Comparison of ENCODE assay signal across 23 mouse cellular contexts in the genomic region with DNA sequence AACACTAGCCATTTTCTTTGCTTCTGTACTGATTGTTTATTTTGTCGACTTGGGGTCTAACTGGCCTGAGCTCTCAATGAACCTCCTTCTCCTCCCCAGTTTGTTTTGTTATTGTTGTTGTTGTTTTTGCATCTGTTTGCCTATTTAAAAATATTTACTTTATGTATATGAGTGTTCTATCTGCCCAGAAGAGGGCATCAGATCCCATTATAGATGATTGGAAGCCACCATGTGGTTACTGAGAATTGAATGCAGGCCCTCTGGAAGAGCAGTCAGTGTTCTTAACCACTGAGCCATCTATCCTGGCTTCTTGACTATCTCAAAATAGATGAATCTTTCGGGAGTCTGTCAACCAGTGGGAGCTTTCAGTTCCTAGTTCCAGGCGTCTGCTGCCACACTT.
DNase-seq lines count a peak whose midpoint lies in the region; ATAC-seq and TF ChIP-seq lines count a peak whose summit lies in the region.
"Had no signal": no experiment of that assay in that cellular context is flagged by ENCODE, and none has a peak within 500 bp of the region (broad histone marks: within the 10 kb centered on the region; RNA-seq: fewer than 3 reads in every experiment).

No protein-coding gene starts in this region.

- no peak overlapping the region for H3K4me2 ChIP-seq in heart, embryonic 12.5 days
- H3K4me2 ChIP-seq in CH12.LX (ENCODE audit: insufficient read depth, low read depth, poor library complexity, severe bottlenecking) = no peak overlapping the region
- H3K4me2 ChIP-seq in forebrain, embryonic 13.5 days = no peak overlapping the region
- H3K4me2 ChIP-seq: embryonic facial prominence, embryonic 12.5 days; embryonic facial prominence, embryonic 15.5 days; forebrain, embryonic 15.5 days; heart, embryonic 13.5 days; hindbrain, embryonic 15.5 days had no signal

- no peak overlapping the region for H3K4me3 ChIP-seq in heart, adult 2 months
- no peak overlapping the region for H3K4me3 ChIP-seq in heart, embryonic 12.5 days
- no peak overlapping the region for H3K4me3 ChIP-seq in layer of hippocampus, adult 2 months
- H3K4me3 ChIP-seq in CH12.LX (replicated peaks in 1 of 3; ENCODE audit: low read depth in 2 of 3, low read length in 2 of 3, poor library complexity in 1 of 3) = no peak overlapping the region
- no peak overlapping the region for H3K4me3 ChIP-seq in forebrain, embryonic 13.5 days
- H3K4me3 ChIP-seq: embryonic facial prominence, embryonic 12.5 days; embryonic facial prominence, embryonic 15.5 days; forebrain, embryonic 15.5 days; heart, embryonic 13.5 days; hindbrain, embryonic 15.5 days had no signal

- no peak for TF ChIP-seq POLR2A in heart, adult 2 months (IDR thresholded peaks at IDR 0.05; ENCODE audit: insufficient read depth, low read depth, low read length)
- TF ChIP-seq POLR2A in CH12.LX (IDR thresholded peaks at IDR 0.05; ENCODE audit: low read depth, low read length) = no peak

- DNase-seq in heart, adult 2 months = no peak
- no peak for DNase-seq in layer of hippocampus, adult 2 months (ENCODE audit: low spot score in 2 of 2)
- no peak for DNase-seq in layer of hippocampus, postnatal 14 days (ENCODE audit: low spot score in 2 of 2)
- peak; percentile 50 for DNase-seq in 416B (ENCODE audit: low read depth)
- DNase-seq in CH12.LX (ENCODE audit: extremely low read depth) = no peak
- no peak for DNase-seq in ovary, postnatal 14 days (ENCODE audit: low spot score)
- DNase-seq: adrenal gland, adult 2 months; adrenal gland, postnatal 14 days; cerebellum, adult 11 months; cerebellum, adult 2 months; cerebellum, adult 9-11 months; cerebellum, postnatal 25 days; gastrocnemius, postnatal 14 days; heart, adult 11 months; heart, postnatal 14 days; heart, postnatal 4 days had no signal

- ATAC-seq in heart, embryonic 12.5 days (ENCODE audit: insufficient number of reproducible peaks, low FRiP score) = no peak
- ATAC-seq in forebrain, embryonic 13.5 days = no peak
- ATAC-seq: forebrain, embryonic 15.5 days had no signal

- dilution Hi-C loops in CH12.LX (cut with MboI; ENCODE audit: extremely low pct_ligation_motif_present, extremely low pct_unique_long_range_greater_than_20kb, low sequenced_read_pairs) = no loop called here

- in situ Hi-C loops in CH12.LX (cut with MboI; ENCODE audit: low pct_ligation_motif_present, low pct_unique_long_range_greater_than_20kb, low sequenced_read_pairs) = no loop called here

- no peak for TF ChIP-seq EP300 in heart, adult 2 months (IDR thresholded peaks at IDR 0.05; ENCODE audit: insufficient read depth, low read depth, low read length)
- TF ChIP-seq EP300 in CH12.LX (IDR thresholded peaks at IDR 0.05; ENCODE audit: low read length) = no peak

- H3K27me3 ChIP-seq in heart, adult 2 months (ENCODE audit: control insufficient read depth, insufficient read depth, low read length) = peaks cover 2% of the 10 kb centered on the region; the same call in 1 of the 2 replicates
- H3K27me3 ChIP-seq in heart, embryonic 12.5 days (replicated peaks) = peaks cover 26% of the 10 kb centered on the region
- peaks cover 7% of the 10 kb centered on the region for H3K27me3 ChIP-seq in CH12.LX (replicated peaks)
- peaks cover 32% of the 10 kb centered on the region for H3K27me3 ChIP-seq in forebrain, embryonic 13.5 days

- H3K9ac ChIP-seq in heart, adult 2 months (ENCODE audit: low read depth, low read length) = no peak overlapping the region
- no peak overlapping the region for H3K9ac ChIP-seq in heart, embryonic 12.5 days
- no peak overlapping the region for H3K9ac ChIP-seq in CH12.LX (ENCODE audit: insufficient read depth, low read depth)
- no peak overlapping the region for H3K9ac ChIP-seq in forebrain, embryonic 13.5 days
- H3K9ac ChIP-seq: embryonic facial prominence, embryonic 12.5 days; embryonic facial prominence, embryonic 15.5 days; forebrain, embryonic 15.5 days; heart, embryonic 13.5 days; hindbrain, embryonic 15.5 days had no signal

- H3K27ac ChIP-seq in heart, adult 2 months = no peak overlapping the region
- no peak overlapping the region for H3K27ac ChIP-seq in heart, embryonic 12.5 days (ENCODE audit: poor library complexity, severe bottlenecking)
- H3K27ac ChIP-seq in layer of hippocampus, adult 2 months = no peak overlapping the region
- no peak overlapping the region for H3K27ac ChIP-seq in CH12.LX (ENCODE audit: insufficient read depth, low read depth)
- no peak overlapping the region for H3K27ac ChIP-seq in forebrain, embryonic 13.5 days
- H3K27ac ChIP-seq: embryonic facial prominence, embryonic 12.5 days; embryonic facial prominence, embryonic 15.5 days; forebrain, embryonic 15.5 days; hindbrain, embryonic 15.5 days had no signal

- H3K79me2 ChIP-seq in heart, adult 2 months (replicated peaks; ENCODE audit: control insufficient read depth, insufficient read depth, low read length) = 0 out of 2 replicates have a peak, but pooled peaks cover 1% of the 10 kb centered on the region
- H3K79me2 ChIP-seq in CH12.LX (replicated peaks; ENCODE audit: control insufficient read depth, extremely low read depth, insufficient read depth, poor library complexity, severe bottlenecking) = peaks cover 6% of the 10 kb centered on the region

- TF ChIP-seq CTCF in heart, adult 2 months (IDR thresholded peaks at IDR 0.05) = peak; percentile 29
- peak; percentile 51 for TF ChIP-seq CTCF in layer of hippocampus, adult 2 months (conservative IDR thresholded peaks at IDR 0.05)
- TF ChIP-seq CTCF in CH12.LX (conservative IDR thresholded peaks at IDR 0.05 in 1 of 2, IDR thresholded peaks at IDR 0.05 in 1 of 2; ENCODE audit: low read depth in 2 of 2, low read length in 2 of 2) = peak in 1 of 2 experiments; percentile 43; a peak in 2 of 4 replicates

- H3K36me3 ChIP-seq in heart, adult 2 months (ENCODE audit: control insufficient read depth, insufficient read depth, low read length) = no peaks in the 10 kb centered on the region
- no peaks in the 10 kb centered on the region for H3K36me3 ChIP-seq in heart, embryonic 12.5 days
- H3K36me3 ChIP-seq in CH12.LX (replicated peaks in 1 of 2; ENCODE audit: control insufficient read depth in 1 of 2, insufficient read depth in 1 of 2, low read length in 1 of 2) = peaks cover 0 to 5% of the 10 kb centered on the region in 2 experiments
- H3K36me3 ChIP-seq in forebrain, embryonic 13.5 days (ENCODE audit: poor library complexity, severe bottlenecking) = no peaks in the 10 kb centered on the region
- H3K36me3 ChIP-seq: embryonic facial prominence, embryonic 12.5 days; embryonic facial prominence, embryonic 15.5 days; forebrain, embryonic 15.5 days; heart, embryonic 13.5 days; hindbrain, embryonic 15.5 days had no signal

- WGBS in heart, adult 2 months = 84% methylated on average over 3 of the region's 3 CpGs
- WGBS in heart, embryonic 12.5 days = 77% methylated on average over 3 of the region's 3 CpGs
- WGBS in forebrain, embryonic 13.5 days = 81% methylated on average over 3 of the region's 3 CpGs

- peaks cover 4% of the 10 kb centered on the region; the same call in 1 of the 2 replicates for H3K4me1 ChIP-seq in heart, adult 2 months (ENCODE audit: control insufficient read depth, insufficient read depth, low read length)
- H3K4me1 ChIP-seq in heart, embryonic 12.5 days (replicated peaks) = peaks cover 27% of the 10 kb centered on the region
- peaks cover 0 to 30% of the 10 kb centered on the region in 2 experiments; a peak in 2 of 4 replicates for H3K4me1 ChIP-seq in CH12.LX (ENCODE audit: control insufficient read depth in 1 of 2, insufficient read depth in 2 of 2)
- peaks cover 40% of the 10 kb centered on the region for H3K4me1 ChIP-seq in forebrain, embryonic 13.5 days

- no peaks in the 10 kb centered on the region for H3K9me3 ChIP-seq in heart, embryonic 12.5 days (replicated peaks)
- H3K9me3 ChIP-seq in CH12.LX (replicated peaks; ENCODE audit: low read length) = no peaks in the 10 kb centered on the region
- no peaks in the 10 kb centered on the region for H3K9me3 ChIP-seq in forebrain, embryonic 13.5 days (replicated peaks)
- H3K9me3 ChIP-seq: embryonic facial prominence, embryonic 12.5 days; embryonic facial prominence, embryonic 15.5 days; forebrain, embryonic 15.5 days; heart, embryonic 13.5 days; hindbrain, embryonic 15.5 days had no signal

- TF ChIP-seq RAD21 in CH12.LX (IDR thresholded peaks at IDR 0.05; ENCODE audit: low read depth, low read length) = peak; percentile 3

- intact Hi-C loops in heart, adult 2 months (cut with DNase I) = no loop called here

TF ChIP-seq in CH12.LX, 34 proteins besides CTCF, POLR2A, EP300 and RAD21:
- TF ChIP-seq RCOR1 (conservative IDR thresholded peaks at IDR 0.05; ENCODE audit: low read depth, low read length) = no peak
- TF ChIP-seq MEF2A (IDR thresholded peaks at IDR 0.05; ENCODE audit: borderline replicate concordance, low read depth, low read length) = no peak
- TF ChIP-seq SMC3 (IDR thresholded peaks at IDR 0.05; ENCODE audit: low read depth, low read length) = peak; percentile 22; the same call in 1 of the 2 replicates
- TF ChIP-seq JUND (conservative IDR thresholded peaks at IDR 0.05; ENCODE audit: low read depth, low read length) = no peak
